Mouse (Mus musculus) erythroid progenitor cell, adult 5-6 weeks (primary cell): ENCODE measurements at regions not wholly inside any gene's neighbourhood (a gene's known extent, or its start where the extent isn't known, plus 50 kb on each side); places are given as distances from the start of the nearest gene placed in this dataset.
"Not testable (repeated sequence)": the region's sequence is repeated elsewhere in the genome, so short reads cannot be mapped to it uniquely, and the experiment has no call there.

Experiments
- ATAC-seq: replicated peaks from 2 replicates; pipeline ENCODE4 v1.8.0; 2016; ENCODE audit warnings: moderate number of reproducible peaks, mild to moderate bottlenecking, moderate TSS enrichment, inconsistent platforms; ENCODE audit not compliant: poor library complexity, low FRiP score, severe bottlenecking

GRCm38 (mm10) chr2:15273446-15273845, 218.6 kb upstream of the Nsun6 start:
- no peak for ATAC-seq

- ATAC-seq: no peak
These were observed 205.8 kb upstream of the Nsun6 start for GRCm38 (mm10) chr2:15260486-15261165.

GRCm38 (mm10) chr2:15242276-15242675, 187.4 kb upstream of the Nsun6 start:
- not testable (repeated sequence) for ATAC-seq

GRCm38 (mm10) chr2:15221910-15222309, 167.0 kb upstream of the Nsun6 start:
- ATAC-seq: no peak

GRCm38 (mm10) chr2:15188091-15188490, 133.2 kb upstream of the Nsun6 start:
- no peak for ATAC-seq

- ATAC-seq: no peak
These were observed 126.1 kb upstream of the Nsun6 start for GRCm38 (mm10) chr2:15181000-15181399.

GRCm38 (mm10) chr2:15166435-15167024, 111.7 kb upstream of the Nsun6 start:
- ATAC-seq: no peak

- no peak for ATAC-seq
These were observed 111.0 kb upstream of the Nsun6 start for GRCm38 (mm10) chr2:15165830-15166229.

GRCm38 (mm10) chr2:15163732-15164418, 109.0 kb upstream of the Nsun6 start:
- peak; percentile 90 for ATAC-seq

GRCm38 (mm10) chr2:15161831-15162230, 107.0 kb upstream of the Nsun6 start:
- ATAC-seq: no peak

GRCm38 (mm10) chr2:15157622-15158021, 102.8 kb upstream of the Nsun6 start:
- no peak for ATAC-seq

- ATAC-seq: no peak
These were observed 96.0 kb upstream of the Nsun6 start for GRCm38 (mm10) chr2:15150823-15151222.

- ATAC-seq: no peak
These were observed 93.5 kb upstream of the Nsun6 start for GRCm38 (mm10) chr2:15148381-15148780.

GRCm38 (mm10) chr2:15146986-15147385, 92.1 kb upstream of the Nsun6 start:
- ATAC-seq: no peak

GRCm38 (mm10) chr2:15146414-15146813, 91.5 kb upstream of the Nsun6 start:
- ATAC-seq: no peak

GRCm38 (mm10) chr2:15144781-15145180, 89.9 kb upstream of the Nsun6 start:
- no peak for ATAC-seq

- ATAC-seq: no peak
These were observed 85.0 kb upstream of the Nsun6 start for GRCm38 (mm10) chr2:15139877-15140276.
